Mouse (Mus musculus): ENCODE data around the gene Osbpl11. TPM values are rescaled to one million over a fixed set of nuclear protein-coding genes. Genes with fewer than 3 reads are reported as not detected.

Osbpl11 gene
- polyA plus RNA-seq, 1 experiment from 2014 or later = 15.1 TPM

DNA sequence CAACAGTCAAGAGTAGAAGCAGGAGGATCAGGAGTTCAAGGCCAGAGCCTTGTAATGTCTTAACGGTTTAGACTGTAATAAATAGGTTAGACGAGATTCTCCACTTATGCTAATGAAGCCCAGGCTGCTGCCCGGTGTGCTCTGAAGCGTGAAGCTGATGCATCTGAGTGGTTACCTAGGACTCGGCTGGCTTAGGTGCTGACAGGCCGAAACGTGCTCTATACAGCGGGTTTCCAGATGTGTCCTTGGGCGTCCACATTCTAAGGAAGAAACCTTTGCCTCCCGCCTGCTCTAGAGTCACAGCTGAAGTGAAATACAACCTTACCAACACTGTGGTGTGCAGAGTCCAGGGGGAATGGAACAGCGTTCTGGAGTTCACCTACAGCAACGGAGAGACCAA, 49.3 kb downstream of the Osbpl11 start:
- Histone ChIP-seq H3K27ac (ENCODE audit: low read depth, low read length) (no peak overlapping the region), H3K9me3 (ENCODE audit: control insufficient read depth, low read length) (no peaks in the 10 kb centered on the region), H3K4me3 (ENCODE audit: low read depth, low read length) (no peak overlapping the region), H3K36me3 (ENCODE audit: control insufficient read depth, insufficient read depth, low read length) (peaks cover 8% of the 10 kb centered on the region), H3K4me2 (no peak overlapping the region), H3K9ac (ENCODE audit: low read depth, low read length) (no peak overlapping the region), H3K4me1 (replicated peaks; ENCODE audit: control insufficient read depth, insufficient read depth, low read length) (no peaks in the 10 kb centered on the region), H3K27me3 (replicated peaks; ENCODE audit: control insufficient read depth, insufficient read depth, low read length) (no peaks in the 10 kb centered on the region)
- WGBS = 92% methylated on average over 12 of the region's 12 CpGs
- no peak for ATAC-seq (replicated peaks; ENCODE audit: low FRiP score)
- DNase-seq (ENCODE audit: low spot score) = no peak

DNA sequence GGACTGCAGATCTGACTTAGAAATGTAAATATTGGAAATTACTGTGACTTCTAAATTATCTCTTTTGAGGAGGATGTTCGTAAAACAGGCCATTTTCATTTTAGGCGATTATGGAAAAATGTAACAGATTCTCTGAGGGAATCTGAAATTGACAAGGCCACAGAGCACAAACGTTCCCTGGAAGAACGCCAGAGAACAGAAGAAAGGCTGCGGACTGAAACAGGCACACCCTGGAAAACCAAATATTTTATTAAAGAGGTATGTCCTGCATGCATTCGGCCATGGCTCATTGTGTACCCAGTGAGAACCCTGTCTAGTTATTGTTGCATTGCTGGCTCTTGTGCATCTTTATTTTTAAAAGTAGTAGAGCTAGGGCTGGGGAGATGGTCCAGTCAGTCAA, 51.3 kb downstream of the Osbpl11 start:
- H3K4me3 ChIP-seq (ENCODE audit: low read depth, low read length) = no peak overlapping the region
- H3K36me3 ChIP-seq (ENCODE audit: control insufficient read depth, insufficient read depth, low read length) = peaks cover 16% of the 10 kb centered on the region
- H3K9me3 ChIP-seq (ENCODE audit: control insufficient read depth, low read length) = no peaks in the 10 kb centered on the region
- no peak for DNase-seq (ENCODE audit: low spot score)
- 87% methylated on average over 6 of the region's 6 CpGs for WGBS
- H3K4me2 ChIP-seq = no peak overlapping the region
- H3K4me1 ChIP-seq (replicated peaks; ENCODE audit: control insufficient read depth, insufficient read depth, low read length) = no peaks in the 10 kb centered on the region
- no peak for ATAC-seq (replicated peaks; ENCODE audit: low FRiP score)
- H3K9ac ChIP-seq (ENCODE audit: low read depth, low read length) = no peak overlapping the region
- no peak overlapping the region for H3K27ac ChIP-seq (ENCODE audit: low read depth, low read length)
- H3K27me3 ChIP-seq (replicated peaks; ENCODE audit: control insufficient read depth, insufficient read depth, low read length) = no peaks in the 10 kb centered on the region

DNA sequence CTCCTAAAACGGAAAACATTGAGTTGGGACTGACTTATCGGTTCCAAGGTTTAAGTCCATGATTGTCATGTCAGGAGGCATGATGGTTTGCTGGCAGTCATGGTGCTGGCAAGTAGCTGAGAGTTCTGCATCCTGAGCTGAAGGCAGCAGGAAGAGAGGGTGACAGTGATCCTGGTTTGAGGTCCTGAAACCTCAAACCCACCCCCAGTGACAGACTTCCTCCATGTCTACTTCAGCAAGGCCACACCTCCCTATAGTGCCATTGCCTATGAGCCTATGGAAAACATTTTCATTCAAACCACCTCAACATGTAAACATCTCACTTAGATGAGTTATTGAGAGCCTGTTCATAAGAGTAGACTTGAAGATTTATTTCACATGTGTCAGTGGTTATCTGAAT, 54.4 kb downstream of the Osbpl11 start:
- no peak for ATAC-seq (replicated peaks; ENCODE audit: low FRiP score)

DNA sequence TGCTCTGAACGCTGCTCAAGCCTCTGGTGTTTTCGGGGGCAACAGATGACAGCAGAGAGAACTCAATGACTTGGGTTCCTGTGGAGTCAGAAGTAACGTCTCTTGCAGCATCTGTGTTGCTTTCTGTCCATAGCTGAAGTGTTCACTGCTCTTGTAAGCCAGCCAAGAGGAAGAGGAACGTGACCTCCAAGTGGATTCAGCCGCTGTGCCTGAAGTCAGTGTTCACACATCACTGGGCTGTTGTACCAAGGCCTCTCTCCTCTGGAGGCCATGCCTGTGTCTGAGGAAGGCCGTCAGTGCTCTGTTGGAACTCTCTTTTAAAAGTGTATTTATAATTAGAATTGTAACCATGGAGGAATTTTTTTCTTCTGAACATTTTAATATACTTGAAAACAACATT, 57.2 kb downstream of the Osbpl11 start:
- no peaks in the 10 kb centered on the region for H3K4me1 ChIP-seq (replicated peaks; ENCODE audit: control insufficient read depth, insufficient read depth, low read length)
- ATAC-seq (replicated peaks; ENCODE audit: low FRiP score) (no peak), DNase-seq (ENCODE audit: low spot score) (no peak)
- no peak overlapping the region for H3K4me2 ChIP-seq
- H3K27ac ChIP-seq (ENCODE audit: low read depth, low read length) = no peak overlapping the region
- WGBS = 88% methylated on average over 6 of the region's 6 CpGs
- H3K4me3 ChIP-seq (ENCODE audit: low read depth, low read length) = no peak overlapping the region
- H3K9ac ChIP-seq (ENCODE audit: low read depth, low read length) = no peak overlapping the region
- H3K27me3 ChIP-seq (replicated peaks; ENCODE audit: control insufficient read depth, insufficient read depth, low read length) = no peaks in the 10 kb centered on the region
- no peaks in the 10 kb centered on the region for H3K9me3 ChIP-seq (ENCODE audit: control insufficient read depth, low read length)
- peaks cover 33% of the 10 kb centered on the region; the same call in 1 of the 2 replicates for H3K36me3 ChIP-seq (ENCODE audit: control insufficient read depth, insufficient read depth, low read length)

More for the DNA sequence above, 54.4 kb downstream of the Osbpl11 start:
- Histone ChIP-seq H3K4me2 (no peak overlapping the region), H3K27me3 (replicated peaks; ENCODE audit: control insufficient read depth, insufficient read depth, low read length) (no peaks in the 10 kb centered on the region), H3K9ac (ENCODE audit: low read depth, low read length) (no peak overlapping the region), H3K4me1 (replicated peaks; ENCODE audit: control insufficient read depth, insufficient read depth, low read length) (no peaks in the 10 kb centered on the region), H3K27ac (ENCODE audit: low read depth, low read length) (no peak overlapping the region), H3K4me3 (ENCODE audit: low read depth, low read length) (no peak overlapping the region), H3K9me3 (ENCODE audit: control insufficient read depth, low read length) (no peaks in the 10 kb centered on the region), H3K36me3 (ENCODE audit: control insufficient read depth, insufficient read depth, low read length) (peaks cover 35% of the 10 kb centered on the region)
- no peak for DNase-seq (ENCODE audit: low spot score)
- 93% methylated on average over 2 of the region's 2 CpGs for WGBS

DNA sequence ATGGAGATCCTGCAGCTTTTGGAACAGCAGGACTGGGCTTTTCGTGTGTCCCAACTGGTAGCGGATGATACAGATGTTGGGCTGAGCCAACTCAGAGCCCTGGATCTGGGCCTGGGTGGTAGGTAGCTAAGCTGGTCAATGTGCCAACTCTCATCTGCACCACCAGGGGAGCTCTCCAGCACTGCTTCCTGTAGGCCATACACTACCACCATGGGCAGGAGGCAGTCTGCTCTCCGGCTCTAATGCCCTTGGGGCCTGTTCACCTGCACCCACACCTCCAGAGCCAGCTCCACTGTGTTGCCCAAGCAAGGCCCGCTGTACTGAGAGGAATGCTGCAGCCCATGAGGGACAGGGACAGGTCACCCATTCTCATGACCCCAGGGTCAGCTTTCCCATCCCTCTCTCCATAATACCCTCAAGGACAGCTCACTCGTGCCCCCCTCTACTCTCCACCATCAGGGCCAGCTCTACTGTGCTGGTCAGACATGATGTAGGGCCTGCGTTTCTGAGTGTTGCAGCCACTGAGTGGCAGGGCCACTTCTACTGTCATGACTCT, 59.3 kb downstream of the Osbpl11 start:
- WGBS = 87% methylated on average over 6 of the region's 6 CpGs
- Histone ChIP-seq H3K9me3 (ENCODE audit: control insufficient read depth, low read length) (no peaks in the 10 kb centered on the region), H3K4me3 (ENCODE audit: low read depth, low read length) (no peak overlapping the region), H3K9ac (ENCODE audit: low read depth, low read length) (no peak overlapping the region), H3K4me2 (no peak overlapping the region), H3K27ac (ENCODE audit: low read depth, low read length) (no peak overlapping the region), H3K4me1 (replicated peaks; ENCODE audit: control insufficient read depth, insufficient read depth, low read length) (no peaks in the 10 kb centered on the region), H3K36me3 (ENCODE audit: control insufficient read depth, insufficient read depth, low read length) (peaks cover 28% of the 10 kb centered on the region; the same call in 1 of the 2 replicates), H3K27me3 (replicated peaks; ENCODE audit: control insufficient read depth, insufficient read depth, low read length) (no peaks in the 10 kb centered on the region)
- ATAC-seq (replicated peaks; ENCODE audit: low FRiP score) (no peak; the same call in 1 of the 2 replicates), DNase-seq (ENCODE audit: low spot score) (no peak)

DNA sequence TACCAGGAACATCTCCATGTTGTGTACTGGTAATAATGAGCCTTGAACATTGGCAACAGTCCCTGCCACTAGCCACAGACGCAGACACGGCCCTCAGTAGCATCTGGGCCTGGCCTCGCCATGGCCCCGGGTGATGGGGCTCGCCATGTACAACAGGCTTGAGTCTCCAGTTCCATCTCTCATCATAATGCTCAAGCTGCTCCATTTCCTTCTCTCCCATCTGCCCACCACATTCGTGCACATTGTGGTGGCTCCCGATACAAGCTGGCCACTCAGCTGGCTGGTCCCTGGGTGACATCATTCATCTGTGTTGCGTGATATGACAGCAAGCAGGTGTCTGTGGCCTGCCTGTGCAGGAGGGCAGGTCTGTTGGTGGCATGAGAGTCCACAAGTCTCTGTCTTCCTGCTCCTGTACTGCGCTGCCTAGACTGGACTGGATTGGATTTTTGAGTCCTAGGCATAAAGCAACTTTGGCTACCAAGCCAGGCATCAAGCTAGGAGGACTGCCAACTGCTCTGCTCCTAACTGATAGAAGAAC, 60.1 kb downstream of the Osbpl11 start:
- peaks cover 22% of the 10 kb centered on the region; the same call in 1 of the 2 replicates for H3K36me3 ChIP-seq (ENCODE audit: control insufficient read depth, insufficient read depth, low read length)
- H3K4me2 ChIP-seq = no peak overlapping the region

DNA sequence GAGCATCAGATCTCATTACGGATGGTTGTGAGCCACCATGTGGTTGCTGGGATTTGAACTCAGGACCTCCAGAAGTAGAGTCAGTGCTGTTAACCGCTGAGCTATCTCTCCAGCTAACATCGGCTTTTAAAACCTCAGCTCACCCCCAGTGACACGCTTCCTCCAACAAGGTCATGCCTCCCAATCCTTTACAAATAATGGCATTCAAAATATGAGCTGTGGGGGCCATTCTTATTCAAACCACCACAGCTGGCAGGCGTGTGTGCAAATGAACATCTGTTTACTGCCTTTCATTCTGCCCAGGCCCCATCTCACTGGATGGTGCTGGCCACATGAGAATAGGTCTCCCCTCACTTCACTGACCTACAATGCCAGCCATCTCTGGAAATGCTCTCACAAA, 61.7 kb downstream of the Osbpl11 start:
- Histone ChIP-seq H3K4me2 (no peak overlapping the region), H3K27ac (ENCODE audit: low read depth, low read length) (no peak overlapping the region), H3K4me1 (replicated peaks; ENCODE audit: control insufficient read depth, insufficient read depth, low read length) (0 out of 2 replicates have a peak, but pooled peaks cover 3% of the 10 kb centered on the region), H3K9ac (ENCODE audit: low read depth, low read length) (no peak overlapping the region), H3K9me3 (ENCODE audit: control insufficient read depth, low read length) (no peaks in the 10 kb centered on the region), H3K27me3 (replicated peaks; ENCODE audit: control insufficient read depth, insufficient read depth, low read length) (no peaks in the 10 kb centered on the region), H3K36me3 (ENCODE audit: control insufficient read depth, insufficient read depth, low read length) (peaks cover 18% of the 10 kb centered on the region; the same call in 1 of the 2 replicates), H3K4me3 (ENCODE audit: low read depth, low read length) (no peak overlapping the region)
- no peak for ATAC-seq (replicated peaks; ENCODE audit: low FRiP score)
- DNase-seq (ENCODE audit: low spot score) = no peak
- WGBS = 87% methylated on average over 5 of the region's 5 CpGs

More for the DNA sequence above, 60.1 kb downstream of the Osbpl11 start:
- H3K4me3 ChIP-seq (ENCODE audit: low read depth, low read length) = no peak overlapping the region
- no peak for ATAC-seq (replicated peaks; ENCODE audit: low FRiP score)
- no peak overlapping the region for H3K9ac ChIP-seq (ENCODE audit: low read depth, low read length)
- H3K27ac ChIP-seq (ENCODE audit: low read depth, low read length) = no peak overlapping the region
- no peaks in the 10 kb centered on the region for H3K27me3 ChIP-seq (replicated peaks; ENCODE audit: control insufficient read depth, insufficient read depth, low read length)
- no peak for DNase-seq (ENCODE audit: low spot score)
- WGBS = 86% methylated on average over 9 of the region's 9 CpGs
- H3K9me3 ChIP-seq (ENCODE audit: control insufficient read depth, low read length) = no peaks in the 10 kb centered on the region
- H3K4me1 ChIP-seq (replicated peaks; ENCODE audit: control insufficient read depth, insufficient read depth, low read length) = no peaks in the 10 kb centered on the region

DNA sequence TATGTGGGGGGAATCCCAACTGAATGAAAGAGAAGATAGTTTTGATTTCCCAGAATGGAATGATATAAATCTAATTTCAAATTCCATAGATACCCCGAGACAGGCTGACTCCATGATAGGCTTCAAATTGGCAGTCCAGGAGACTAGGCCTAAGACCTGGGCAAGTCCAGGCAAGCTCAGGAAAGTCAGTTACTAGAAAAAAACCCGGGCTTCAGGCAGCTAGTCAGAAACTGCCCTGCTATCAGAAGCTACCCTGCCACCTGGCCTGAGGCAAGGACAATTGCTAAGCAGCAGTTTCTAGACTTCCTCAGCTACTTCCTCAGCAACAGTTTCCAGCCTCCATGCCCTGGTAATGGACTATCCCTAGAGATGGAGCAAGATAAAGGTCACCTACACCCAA, 62.1 kb downstream of the Osbpl11 start:
- H3K4me1 ChIP-seq (replicated peaks; ENCODE audit: control insufficient read depth, insufficient read depth, low read length) = 0 out of 2 replicates have a peak, but pooled peaks cover 3% of the 10 kb centered on the region
- WGBS = 56% methylated on average over 2 of the region's 2 CpGs
- no peaks in the 10 kb centered on the region for H3K9me3 ChIP-seq (ENCODE audit: control insufficient read depth, low read length)
- ATAC-seq (replicated peaks; ENCODE audit: low FRiP score) (no peak), DNase-seq (ENCODE audit: low spot score) (no peak)
- no peaks in the 10 kb centered on the region for H3K27me3 ChIP-seq (replicated peaks; ENCODE audit: control insufficient read depth, insufficient read depth, low read length)
- H3K9ac ChIP-seq (ENCODE audit: low read depth, low read length) = no peak overlapping the region
- no peak overlapping the region for H3K4me3 ChIP-seq (ENCODE audit: low read depth, low read length)
- no peak overlapping the region for H3K4me2 ChIP-seq
- H3K27ac ChIP-seq (ENCODE audit: low read depth, low read length) = no peak overlapping the region
- H3K36me3 ChIP-seq (ENCODE audit: control insufficient read depth, insufficient read depth, low read length) = peaks cover 14% of the 10 kb centered on the region; the same call in 1 of the 2 replicates

DNA sequence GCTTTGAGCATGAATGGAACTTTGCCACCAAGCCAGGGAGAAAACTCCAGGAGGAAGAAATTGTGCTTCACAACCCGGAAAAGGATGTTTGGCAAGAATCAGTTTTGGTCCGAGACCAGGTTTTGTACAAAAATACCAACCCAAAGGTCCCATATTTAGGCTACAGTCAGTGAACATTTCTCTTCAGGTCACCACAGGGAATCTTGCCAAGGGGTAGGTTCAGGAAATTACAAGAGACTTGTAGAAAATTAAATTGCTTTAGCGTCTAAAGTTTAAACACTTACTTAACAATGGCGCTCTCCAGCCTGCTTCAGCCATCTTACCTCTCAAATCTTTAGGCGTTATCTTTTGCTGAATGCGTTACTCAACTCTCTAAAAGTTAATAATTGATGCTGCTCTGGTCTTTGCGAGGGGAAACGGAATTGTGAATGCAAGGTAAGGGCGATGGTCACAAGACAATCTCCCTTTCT, 65.8 kb downstream of the Osbpl11 start:
- 15% methylated on average over 9 of the region's 9 CpGs for WGBS
- H3K4me1 ChIP-seq (replicated peaks; ENCODE audit: control insufficient read depth, insufficient read depth, low read length) = 0 out of 2 replicates have a peak, but pooled peaks cover 6% of the 10 kb centered on the region
- peak overlapping the region; percentile 99 for H3K4me3 ChIP-seq (ENCODE audit: low read depth, low read length)
- H3K9ac ChIP-seq (ENCODE audit: low read depth, low read length) = peak overlapping the region; percentile 92
- H3K9me3 ChIP-seq (ENCODE audit: control insufficient read depth, low read length) = no peaks in the 10 kb centered on the region
- no peaks in the 10 kb centered on the region for H3K27me3 ChIP-seq (replicated peaks; ENCODE audit: control insufficient read depth, insufficient read depth, low read length)
- peak overlapping the region; percentile 3; the same call in 1 of the 2 replicates for H3K27ac ChIP-seq (ENCODE audit: low read depth, low read length)
- peak overlapping the region; percentile 88 for H3K4me2 ChIP-seq
- ATAC-seq (replicated peaks; ENCODE audit: low FRiP score) (no peak), DNase-seq (ENCODE audit: low spot score) (no peak)
- H3K36me3 ChIP-seq (ENCODE audit: control insufficient read depth, insufficient read depth, low read length) = no peaks in the 10 kb centered on the region

Data from liver, embryonic 11.5 days (tissue).